Mouse (Mus musculus) ovary, postnatal 36 days (tissue): ENCODE measurements around the gene Mrpl43.

ENCODE experiments used
- DNase-seq: peaks from one replicate; pipeline ENCODE4 v3.0.0; 2022; ENCODE audit warnings: low spot score, mixed read lengths

Gene Mrpl43

DNA sequence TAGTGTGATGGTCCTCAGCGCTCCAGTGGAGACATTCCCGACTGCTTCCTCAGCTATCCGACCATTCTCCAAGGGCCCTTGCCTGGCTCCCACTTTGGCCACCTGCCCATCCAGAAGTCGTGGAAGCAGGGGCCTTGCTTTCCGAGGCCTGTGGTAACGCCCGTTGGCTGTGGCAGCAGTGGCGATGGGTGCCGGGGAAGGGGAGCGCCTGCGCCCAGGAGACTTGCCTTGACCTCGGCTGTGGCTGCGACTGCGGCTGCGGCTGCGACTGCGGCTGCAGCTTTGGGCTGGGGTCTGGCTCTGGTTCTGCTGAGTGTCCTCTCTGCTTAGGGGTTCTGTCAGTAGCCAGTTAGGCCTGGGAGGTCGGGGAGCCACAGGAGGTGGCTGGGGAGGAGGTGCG is 22.5 kb upstream of the Mrpl43 start:
- DNase-seq: peak; percentile 42

DNA sequence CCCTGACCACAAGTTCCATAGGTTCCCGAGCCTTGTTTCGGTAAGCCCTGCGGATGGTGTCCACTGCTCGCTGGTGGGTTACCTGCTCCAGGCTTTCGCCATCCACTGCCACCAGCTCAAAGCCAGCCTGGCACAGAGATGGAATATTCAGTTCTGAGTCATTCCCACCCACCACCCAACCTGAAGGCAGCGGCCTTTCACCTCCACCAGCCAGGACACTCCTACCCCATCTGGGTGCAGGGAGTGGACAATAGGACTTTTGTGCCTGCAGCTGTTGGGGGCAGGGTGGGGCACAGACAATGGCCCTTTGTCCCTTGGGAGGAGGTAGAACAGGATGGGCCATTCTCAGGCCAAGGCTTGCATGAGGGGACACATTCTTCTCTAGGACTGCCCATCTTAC is 21.6 kb upstream of the Mrpl43 start:
- peak; percentile 19 for DNase-seq

DNA sequence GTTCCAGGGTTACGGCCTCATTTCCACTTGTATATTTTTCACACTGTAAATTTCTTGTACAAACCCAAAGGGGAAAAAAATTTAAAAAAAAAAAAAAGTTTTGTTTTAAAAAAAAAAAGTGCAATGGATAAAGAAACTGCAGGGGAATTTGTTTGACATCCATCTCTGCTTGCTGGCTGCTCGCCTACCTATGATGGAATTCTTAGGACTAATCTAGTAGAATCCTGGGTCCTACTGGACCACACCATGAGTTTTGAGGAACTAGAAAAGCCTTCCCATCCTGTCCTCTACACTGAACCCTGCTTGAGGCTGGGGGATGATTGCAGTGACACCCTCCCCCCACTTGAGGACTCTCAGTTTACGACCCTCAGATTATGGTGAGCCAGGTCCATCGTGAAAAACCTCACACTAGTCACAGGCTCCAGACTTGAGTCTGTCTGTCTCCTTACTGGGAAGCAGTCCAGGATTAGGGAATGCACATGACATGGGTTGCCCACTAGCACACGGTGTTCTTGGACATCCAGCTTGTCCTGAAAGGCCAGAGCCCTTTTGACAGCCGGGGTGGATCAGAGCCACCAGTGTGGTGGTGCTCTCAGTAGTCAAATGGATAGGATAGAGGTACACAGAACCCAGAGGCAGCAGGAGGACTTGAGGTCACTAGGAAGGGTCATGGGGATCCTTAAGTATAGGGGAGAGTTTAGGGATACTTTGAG is 20.9 kb upstream of the Mrpl43 start:
- no peak for DNase-seq

DNA sequence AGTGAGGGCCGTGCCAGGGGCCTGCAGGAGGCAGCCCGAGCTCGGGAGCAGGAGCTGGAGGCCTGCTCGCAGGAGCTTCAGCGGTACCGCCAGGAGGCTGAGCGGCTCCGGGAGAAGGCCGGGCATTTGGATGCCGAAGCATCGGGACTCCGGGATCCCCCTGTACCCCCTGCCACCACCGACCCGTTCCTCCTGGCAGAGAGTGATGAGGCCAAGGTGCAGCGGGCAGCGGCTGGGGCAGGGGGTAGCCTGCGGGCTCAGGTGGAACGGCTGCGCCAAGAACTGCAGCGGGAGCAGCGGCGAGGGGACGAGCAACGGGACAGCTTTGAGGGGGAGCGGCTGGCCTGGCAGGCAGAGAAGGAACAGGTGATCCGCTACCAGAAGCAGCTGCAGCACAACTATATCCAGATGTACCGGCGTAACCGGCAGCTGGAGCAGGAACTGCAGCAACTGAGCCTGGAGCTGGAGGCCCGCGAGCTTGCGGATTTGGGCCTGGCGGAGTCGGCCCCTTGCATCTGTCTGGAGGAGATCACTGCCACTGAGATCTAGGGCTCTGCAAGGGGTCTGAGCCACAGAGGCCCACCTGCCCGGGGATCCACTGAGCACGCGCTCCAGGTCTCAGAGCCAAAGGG is 19.8 kb upstream of the Mrpl43 start:
- no peak for DNase-seq

DNA sequence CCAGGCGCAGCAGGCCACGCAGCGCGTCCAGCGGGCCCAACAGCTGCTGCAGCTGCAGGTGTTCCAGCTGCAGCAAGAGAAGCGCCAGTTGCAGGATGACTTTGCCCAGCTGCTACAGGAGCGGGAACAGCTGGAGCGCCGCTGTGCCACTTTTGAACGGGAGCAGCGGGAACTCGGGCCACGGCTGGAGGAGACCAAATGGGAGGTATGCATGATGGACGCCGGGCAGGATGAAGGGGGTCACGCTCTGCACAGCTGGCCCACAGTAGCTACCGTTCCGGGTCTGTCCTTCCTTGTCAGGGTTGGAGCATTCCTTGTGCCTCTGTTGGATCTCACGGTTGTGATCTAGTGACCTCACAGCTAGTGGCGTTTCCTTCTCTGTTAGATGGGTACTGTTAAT is 18.5 kb upstream of the Mrpl43 start:
- DNase-seq: no peak

DNA sequence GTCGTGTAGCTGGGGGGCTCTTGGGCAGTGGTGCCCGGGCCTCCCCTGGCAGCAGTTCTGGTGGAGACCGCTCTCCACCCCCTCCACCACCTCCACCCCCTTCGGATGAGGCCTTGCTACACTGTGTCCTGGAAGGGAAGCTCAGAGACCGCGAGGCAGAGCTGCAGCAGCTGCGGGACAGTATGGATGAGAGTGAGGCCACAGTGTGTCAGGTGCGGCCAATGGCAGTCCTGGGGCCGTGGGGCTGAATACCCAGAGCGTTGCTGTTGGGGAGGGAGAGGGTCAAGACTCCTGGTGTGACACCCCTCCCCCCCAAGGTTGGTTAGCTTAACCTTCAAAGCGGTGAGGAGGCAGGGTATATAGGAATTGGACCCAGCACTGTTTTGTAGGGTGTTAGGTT is 17.8 kb upstream of the Mrpl43 start:
- no peak for DNase-seq

DNA sequence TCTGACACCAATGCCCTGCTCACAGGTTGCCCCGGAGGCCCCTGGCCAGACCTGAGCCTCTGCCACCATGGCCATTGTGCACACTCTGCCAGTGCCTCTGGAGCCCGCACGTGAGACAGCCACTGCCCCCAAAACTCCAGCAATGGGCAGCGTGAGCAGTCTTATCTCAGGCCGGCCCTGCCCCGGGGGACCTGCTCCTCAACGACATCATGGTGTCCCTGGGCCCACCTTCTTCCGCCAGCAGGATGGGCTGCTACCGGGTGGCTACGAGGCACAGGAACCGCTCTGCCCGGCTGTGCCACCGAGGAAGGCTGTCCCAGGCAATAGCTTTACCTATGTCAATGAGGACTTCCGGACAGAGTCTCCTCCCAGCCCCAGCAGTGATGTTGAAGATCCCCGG is 15.1 kb upstream of the Mrpl43 start:
- DNase-seq: no peak

DNA sequence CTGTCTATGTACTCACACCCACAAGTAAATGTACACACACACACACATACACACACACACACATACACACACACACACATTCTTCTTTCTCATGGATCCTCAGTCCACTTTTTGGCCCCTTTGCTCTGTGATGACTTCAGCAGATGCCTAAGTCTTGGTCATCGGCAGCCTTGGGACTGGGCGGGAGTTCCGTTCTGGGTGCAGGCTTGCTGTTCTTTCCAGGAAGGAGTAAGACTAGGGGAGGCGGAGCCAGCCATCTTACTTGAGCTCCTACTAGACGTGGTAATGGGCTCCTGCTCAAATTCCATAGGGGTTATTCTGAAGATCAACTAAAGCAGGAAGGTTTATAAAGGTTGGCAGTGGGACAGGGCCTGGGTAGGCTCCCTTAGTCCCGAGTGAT is 14.1 kb upstream of the Mrpl43 start:
- no peak for DNase-seq

DNA sequence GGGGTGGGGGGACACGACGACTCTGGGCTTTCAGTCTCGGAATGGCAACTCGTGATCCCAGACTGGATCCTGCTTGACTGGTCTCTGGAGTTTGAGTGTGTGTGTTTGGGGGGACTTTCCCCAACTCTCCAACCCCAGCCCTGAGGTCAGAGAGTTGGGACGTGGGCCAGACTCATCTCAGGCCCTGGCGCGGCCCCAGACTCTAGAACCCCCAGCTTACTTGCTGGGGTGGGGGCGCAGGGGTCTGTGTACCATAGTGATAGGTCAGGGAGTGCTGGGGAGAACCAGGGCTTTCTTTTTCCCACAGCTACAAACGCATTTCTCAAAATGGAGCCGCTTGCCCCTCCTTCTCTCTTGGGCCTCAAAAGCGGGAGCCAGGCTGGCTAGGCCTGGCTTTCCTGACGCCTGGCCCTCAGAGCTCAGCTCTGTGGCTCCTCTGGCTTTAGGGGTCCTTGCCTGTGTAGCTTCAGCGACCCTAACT is 12.1 kb upstream of the Mrpl43 start:
- DNase-seq: no peak

DNA sequence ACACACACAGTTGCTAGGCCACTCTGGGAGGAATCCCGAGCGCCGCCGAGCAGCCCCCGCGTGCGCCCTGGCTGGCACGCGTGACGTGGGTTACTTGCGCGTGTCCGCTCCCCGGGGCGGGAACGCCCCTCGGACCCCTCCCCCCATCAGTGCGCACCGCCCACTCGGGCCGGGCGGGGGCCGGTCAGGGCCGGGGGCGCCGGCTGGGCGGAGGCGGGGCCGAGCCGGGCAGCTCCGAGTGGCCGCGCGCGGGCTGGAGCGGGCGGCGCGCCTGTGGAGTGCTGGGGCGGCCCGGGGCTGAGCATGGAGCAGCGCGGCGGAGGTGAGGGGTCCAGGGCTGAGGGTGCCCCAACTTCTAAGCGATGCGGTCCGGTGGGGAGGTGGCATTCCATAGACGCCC is 11.7 kb upstream of the Mrpl43 start:
- peak; percentile 93 for DNase-seq

DNA sequence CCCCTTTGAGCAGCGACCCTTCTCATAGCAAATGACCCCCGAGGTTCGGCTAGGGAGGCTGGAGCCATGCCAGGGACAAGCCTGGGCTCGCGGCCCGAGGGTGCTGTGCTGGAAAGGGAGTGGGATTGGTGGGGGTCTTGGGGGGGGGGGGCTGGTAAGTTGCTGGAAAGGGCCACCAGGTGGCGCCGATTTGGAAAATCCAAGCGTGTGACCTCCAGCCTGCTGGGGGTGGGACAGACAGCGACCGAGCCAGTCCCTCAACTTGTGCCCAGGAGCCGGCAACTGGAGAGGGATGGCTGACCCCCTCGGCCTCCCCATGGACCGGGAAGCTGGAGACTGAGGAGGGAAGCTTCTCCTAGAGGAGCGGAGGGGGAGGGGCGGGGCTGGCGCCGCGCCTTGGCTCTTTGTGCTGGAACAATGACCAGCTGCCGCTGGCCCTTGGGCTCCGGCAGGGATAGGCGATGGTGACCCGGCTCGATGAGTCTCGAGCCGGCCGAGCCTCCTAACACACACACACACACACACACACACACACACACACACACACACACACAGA is 11.1 kb upstream of the Mrpl43 start:
- DNase-seq: peak; percentile 84

DNA sequence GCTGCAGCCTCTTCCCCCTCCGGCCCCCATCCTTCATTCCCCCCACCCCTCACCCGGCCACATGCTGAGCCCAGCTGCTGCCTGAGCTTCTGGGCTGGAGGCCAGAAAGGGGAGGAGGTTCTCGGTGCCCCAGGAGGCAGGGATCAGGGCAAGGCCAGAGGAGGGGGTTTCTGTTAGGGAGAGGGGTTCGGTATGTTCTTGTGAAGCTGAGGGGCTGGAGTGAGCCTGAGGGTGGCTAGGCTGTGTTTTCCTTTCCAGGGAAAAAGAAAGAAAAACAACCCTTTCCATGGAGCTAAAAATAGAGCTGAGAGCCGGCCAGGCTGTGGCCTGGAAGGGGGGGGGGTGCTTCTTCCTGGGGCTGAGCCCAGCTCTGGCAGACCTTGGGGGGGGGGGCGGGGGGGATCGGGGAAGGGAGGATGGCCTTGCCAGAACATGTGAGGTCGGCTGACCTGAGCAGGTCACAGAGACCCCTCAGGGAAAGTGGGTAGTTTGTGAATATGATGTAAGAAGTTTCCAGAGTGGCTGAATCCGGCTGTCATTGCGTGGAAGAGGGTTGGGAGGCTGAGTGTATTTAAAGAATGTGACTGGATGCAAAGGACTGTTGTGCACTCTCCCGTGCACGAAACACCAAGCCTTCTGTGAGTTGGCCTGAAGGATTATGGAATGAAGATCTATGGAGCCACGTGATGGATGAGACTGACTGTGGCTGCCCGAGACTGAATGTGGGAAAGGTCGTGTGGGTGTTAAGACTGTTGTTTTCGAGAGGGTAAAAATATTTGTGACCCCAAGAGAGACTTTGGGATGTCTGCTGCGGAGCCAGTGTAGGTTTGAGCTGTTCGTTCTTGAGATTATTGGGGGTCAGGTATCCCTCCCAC is 10.3 kb upstream of the Mrpl43 start:
- peak; percentile 82 for DNase-seq

DNA sequence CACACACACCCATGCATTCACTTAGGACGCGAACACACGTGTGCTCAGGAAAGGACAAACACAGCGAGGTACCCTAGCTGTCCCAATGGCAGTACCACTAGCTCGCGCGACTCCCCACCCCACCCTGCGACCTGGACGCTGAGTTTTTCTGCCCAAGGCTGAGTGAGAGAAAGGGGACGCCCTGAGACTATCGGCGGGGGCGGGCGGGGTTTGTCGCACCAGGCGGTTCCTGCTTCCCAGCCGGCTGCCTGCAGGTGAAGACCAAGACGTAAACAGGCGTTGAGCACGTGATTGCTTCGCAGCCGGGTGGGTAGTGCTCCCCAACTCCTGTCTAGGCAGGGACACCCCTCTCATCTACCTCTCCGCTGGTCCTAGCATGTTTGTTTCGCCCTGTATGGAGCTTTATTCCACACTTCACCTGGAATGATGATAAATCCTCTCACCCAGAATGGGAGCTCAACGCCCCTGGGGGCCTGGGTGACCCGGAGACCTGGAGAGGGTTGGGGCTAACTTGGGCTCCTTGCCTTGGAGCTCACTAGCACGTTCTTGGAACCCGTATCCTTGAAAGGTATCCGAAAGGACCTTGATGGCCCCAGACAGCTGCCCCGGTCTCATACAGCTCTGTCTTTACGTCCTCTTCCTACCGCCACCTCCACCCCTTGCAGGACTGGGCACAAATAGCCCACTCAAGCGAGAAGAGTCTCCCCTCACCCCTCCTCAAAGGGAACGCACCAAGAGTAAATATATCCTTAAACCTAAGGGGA is 9.5 kb upstream of the Mrpl43 start:
- peak; percentile 73 for DNase-seq

DNA sequence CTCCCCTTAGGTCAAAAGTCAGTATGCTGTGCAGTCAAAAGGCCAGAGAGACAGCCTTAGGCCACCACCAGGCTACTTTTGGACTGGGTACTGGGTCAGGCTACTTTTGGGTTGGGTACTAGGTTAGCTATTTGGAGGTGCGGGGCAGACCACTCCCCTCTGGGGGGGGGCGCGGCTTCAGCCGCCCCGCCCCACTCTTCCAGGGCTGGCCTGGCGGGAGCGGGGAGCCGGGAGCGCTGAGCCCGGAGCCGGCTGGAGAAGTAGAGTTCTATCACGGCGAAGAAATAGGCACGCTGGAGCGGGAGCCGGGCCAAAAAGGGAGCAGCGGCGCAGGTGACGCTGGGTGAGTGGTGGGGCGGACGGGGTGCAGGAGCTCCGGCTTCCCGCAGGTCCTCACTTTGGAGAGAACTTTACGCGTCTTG is 8.8 kb upstream of the Mrpl43 start:
- DNase-seq: peak; percentile 76

DNA sequence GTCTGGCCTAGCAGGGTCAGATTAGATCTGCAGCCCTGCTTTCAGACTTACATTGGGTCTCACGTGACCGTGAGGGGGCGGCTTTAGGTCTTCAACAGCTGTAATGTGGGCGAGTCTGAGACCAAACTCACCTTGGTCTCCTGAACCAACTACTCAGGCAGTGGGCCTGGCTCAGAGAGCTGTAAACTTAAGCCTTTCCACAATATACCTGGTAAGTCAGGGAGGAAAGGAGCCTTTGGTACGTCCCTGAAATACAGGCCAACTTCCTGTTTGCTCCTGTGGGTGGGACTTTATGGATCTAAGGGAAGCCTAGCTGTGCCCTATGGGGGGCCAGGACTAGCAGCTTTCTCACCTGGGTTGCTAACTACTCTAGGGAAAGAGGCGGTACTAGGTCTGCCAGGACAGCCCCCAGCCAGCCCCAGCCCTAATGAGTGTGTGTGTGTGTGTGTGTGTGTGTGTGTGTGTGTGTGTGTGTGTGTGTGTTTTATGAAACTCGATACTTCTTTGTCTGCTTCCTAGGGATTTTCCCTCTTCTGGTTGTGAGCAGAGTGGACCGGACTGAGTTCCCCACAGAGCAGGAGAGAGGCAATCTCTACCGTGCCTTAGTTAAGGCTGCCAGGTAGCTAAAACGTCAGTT is 8.2 kb upstream of the Mrpl43 start, which contains the start of gene Lzts2:
Lzts2 (plus strand) TSS at position 80 of the 637 bp plus-strand sequence.
- no peak for DNase-seq

DNA sequence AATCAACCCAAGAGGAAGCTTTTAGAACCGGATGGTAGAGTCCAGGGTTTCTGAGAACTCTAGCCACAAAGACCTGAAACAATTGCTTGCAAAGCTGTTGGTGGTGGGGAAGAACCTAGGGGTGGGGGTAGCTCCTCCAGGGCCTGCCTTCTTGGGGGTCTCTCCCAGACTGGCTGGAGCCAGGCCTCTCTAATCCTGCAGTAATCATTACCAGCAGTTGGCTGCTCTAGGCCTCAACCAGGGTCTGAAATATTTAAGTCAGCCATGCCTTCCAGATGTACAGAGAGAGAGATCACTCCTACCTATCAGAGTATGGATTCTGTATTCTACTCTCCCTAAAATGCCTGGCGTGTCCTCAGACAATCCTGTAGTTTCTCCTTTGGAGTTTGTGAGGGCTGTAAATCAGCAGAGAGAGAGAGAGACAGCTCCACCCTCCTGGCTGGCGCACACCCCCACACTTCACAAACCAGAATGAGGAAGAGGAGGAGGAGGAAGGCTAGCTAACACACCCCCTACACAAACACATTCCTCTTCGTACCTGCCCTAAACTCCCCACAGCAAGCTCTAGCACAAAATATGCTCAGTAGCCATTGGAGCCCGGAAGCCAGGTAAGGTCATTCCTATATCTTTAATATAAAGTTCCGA is 7.5 kb upstream of the Mrpl43 start:
- no peak for DNase-seq

DNA sequence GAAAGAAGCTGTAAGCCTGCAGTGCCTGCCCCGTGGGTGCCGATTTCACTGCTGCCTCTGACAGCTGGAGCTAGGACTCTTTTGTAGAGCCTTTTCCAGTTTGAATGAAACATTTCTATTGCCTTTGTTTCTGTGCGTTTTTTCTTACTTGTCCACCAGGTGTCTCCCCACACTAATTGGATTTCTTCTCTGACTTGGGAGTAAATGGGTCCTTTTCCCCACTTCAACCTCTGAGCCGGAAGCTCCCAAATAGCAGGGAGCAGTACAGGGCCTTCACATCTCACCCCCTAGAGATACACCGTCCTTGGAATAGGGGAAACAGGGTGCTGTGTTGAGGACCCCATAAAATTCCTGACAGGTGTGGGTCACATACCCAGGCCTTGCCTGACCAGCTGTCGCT is 6.4 kb upstream of the Mrpl43 start:
- DNase-seq: no peak

DNA sequence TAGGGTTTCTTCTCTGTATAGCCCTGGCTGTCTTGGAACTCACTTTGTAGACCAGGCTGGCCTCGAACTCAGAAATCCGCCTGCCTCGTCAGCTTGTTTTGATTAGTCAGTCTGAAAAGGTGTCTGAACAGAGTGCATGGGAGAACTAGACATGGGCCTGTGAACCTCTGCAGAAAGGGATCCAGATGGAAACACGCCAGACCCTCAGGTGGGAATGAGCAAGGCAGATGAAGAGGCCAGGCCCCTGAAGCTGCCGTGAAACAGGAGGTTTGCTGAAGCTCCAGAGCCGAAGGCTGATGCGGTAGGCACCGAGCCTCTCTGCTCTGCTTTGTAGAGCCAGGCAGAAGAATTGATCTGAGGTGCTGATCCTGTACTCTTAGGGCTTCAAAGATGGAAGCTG is 6.0 kb upstream of the Mrpl43 start:
- no peak for DNase-seq

DNA sequence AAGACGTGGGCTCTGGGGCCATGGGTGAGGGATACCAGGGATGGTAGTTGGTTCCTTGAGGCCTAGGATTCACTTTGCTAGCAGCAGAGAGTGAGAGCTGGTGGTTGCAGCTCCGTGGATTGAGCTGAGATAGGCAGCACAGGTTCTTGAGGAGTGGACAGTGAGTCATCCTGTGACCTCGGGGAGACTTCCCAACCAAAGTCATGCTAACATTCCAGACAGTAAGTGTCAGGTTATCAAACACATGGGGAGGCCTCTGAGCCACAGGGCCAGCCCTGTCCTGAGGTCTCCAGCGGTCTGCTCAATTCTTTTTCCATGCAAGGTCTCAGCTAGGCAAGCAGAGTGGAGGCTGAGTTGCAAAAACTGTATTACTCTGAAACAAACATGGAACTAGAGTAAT is 4.4 kb upstream of the Mrpl43 start:
- DNase-seq: no peak

DNA sequence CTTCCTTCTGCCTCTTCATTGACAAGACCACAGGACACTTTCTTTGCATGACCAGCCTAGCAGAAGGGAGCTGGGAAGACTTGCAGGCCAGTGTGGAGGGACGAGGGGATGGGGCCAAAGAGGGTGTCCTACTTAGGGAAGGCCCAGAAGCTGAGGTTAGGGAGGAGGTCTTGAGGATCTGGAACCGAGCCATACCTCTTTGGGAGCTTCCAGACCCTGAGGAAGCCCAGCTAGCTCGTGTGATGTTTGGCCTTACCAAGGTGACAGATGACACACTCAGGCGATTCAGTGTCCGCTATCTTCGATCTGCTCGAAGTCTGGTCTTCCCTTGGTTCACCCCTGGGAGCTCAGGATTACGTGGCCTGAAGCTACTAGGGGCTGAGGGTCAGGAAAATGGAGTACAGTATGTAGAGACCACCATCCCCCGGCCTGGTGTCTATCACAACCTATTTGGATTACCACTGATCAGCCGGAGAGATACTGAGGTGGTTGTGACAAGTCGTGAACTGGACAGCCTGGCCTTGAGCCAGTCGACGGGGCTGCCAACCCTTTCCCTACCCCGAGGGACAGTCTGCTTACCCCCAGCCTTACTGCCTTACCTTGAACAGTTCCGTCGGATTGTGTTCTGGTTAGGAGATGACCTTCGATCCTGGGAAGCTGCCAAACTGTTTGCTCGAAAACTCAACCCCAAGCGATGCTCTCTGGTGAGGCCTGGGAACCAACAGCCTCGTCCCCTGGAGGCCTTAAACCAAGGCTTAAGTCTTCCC is 1.4 kb upstream of the Mrpl43 start:
- DNase-seq: peak; percentile 40
